Mouse (Mus musculus) erythroblast, embryonic 14.5 days (primary cell): Measurements from ENCODE around the gene Cenpa.

Source experiments
- GATA1 ChIP-seq: IDR thresholded peaks from 2 replicates; pipeline ENCODE4 v1.6.1; 2012; ENCODE audit warnings: low read length, inconsistent platforms, mixed read lengths
- TAL1 ChIP-seq: IDR thresholded peaks from 3 replicates; pipeline ENCODE4 v1.6.1; 2012; ENCODE audit warnings: low read length, inconsistent platforms, mixed read lengths

DNA sequence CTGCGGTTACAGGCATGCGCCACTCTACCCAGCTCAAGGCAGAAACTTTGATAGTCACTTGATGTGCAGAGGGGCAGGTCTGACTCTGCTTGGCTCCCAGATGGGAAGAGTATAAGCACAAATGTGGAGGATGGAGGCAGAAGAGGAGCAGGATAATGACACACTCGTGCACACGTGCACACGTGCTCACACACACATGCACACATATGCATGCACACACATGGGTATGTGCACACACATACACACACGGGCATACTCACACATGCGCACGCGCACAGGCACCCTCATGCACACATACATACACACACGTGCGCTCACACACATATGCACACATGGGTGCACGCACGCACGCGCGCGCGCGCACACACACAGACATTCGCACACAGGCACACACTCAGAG, 46.0 kb upstream of the Cenpa start:
- TF ChIP-seq GATA1 (no peak), TAL1 (no peak)
